Mouse (Mus musculus) adrenal gland, adult 8-10 months (tissue): ENCODE data around the gene Prnd. TPM values are rescaled to one million over a fixed set of nuclear protein-coding genes. Genes with fewer than 3 reads are reported as not detected.
A peak's percentile ranks its signal among the peaks of the same experiment; 100 is the strongest.

Experiments
- DNase-seq: peaks from one replicate; pipeline ENCODE4 v3.0.0; 2022
- total RNA-seq, 4 experiments: library from RNA; stranded (reverse); gene quantifications; 2 replicates each; pipeline ENCODE4 v1.2.4; 2022

Gene Prnd
- total RNA-seq, 4 experiments from 2014 or later = 0.29 to 1.1 (median 0.62) TPM

GRCm38 (mm10) chr2:131941501-131941900 is 9.2 kb upstream of the Prnd start:
- DNase-seq = no peak

GRCm38 (mm10) chr2:131944370-131944769 is 6.3 kb upstream of the Prnd start:
- DNase-seq = no peak

- DNase-seq = no peak
Measured at GRCm38 (mm10) chr2:131945225-131945624, 5.4 kb upstream of the Prnd start.

- no peak for DNase-seq
Measured at GRCm38 (mm10) chr2:131945765-131946164, 4.9 kb upstream of the Prnd start.

GRCm38 (mm10) chr2:131946351-131946750 is 4.3 kb upstream of the Prnd start:
- no peak for DNase-seq

- DNase-seq = no peak
Measured at GRCm38 (mm10) chr2:131948156-131948555, 2.5 kb upstream of the Prnd start.

GRCm38 (mm10) chr2:131948916-131949639 is 1.6 kb upstream of the Prnd start:
- DNase-seq = no peak

- no peak for DNase-seq
Measured at GRCm38 (mm10) chr2:131949767-131950597, 679 bp upstream of the Prnd start.

- no peak for DNase-seq
Measured at GRCm38 (mm10) chr2:131952456-131952855, 1.8 kb downstream of the Prnd start.

GRCm38 (mm10) chr2:131952961-131953538 is 2.4 kb downstream of the Prnd start:
- no peak for DNase-seq

- DNase-seq = no peak
Measured at GRCm38 (mm10) chr2:131953711-131954110, 3.0 kb downstream of the Prnd start.

- peak; percentile 62 for DNase-seq
Measured at GRCm38 (mm10) chr2:131954835-131955234, 4.2 kb downstream of the Prnd start.

GRCm38 (mm10) chr2:131955264-131955663 is 4.6 kb downstream of the Prnd start:
- DNase-seq = no peak

- DNase-seq = no peak
Measured at GRCm38 (mm10) chr2:131956336-131957256, 5.9 kb downstream of the Prnd start.

GRCm38 (mm10) chr2:131957731-131958222 is 7.1 kb downstream of the Prnd start:
- DNase-seq = no peak

GRCm38 (mm10) chr2:131961671-131962070 is 11.0 kb downstream of the Prnd start:
- DNase-seq = no peak

GRCm38 (mm10) chr2:131970597-131970996 is 19.9 kb downstream of the Prnd start:
- no peak for DNase-seq

- no peak for DNase-seq
Measured at GRCm38 (mm10) chr2:131971098-131971497, 20.4 kb downstream of the Prnd start.

GRCm38 (mm10) chr2:131976663-131977062 is 26.0 kb downstream of the Prnd start:
- DNase-seq = no peak

- peak; percentile 12 for DNase-seq
Measured at GRCm38 (mm10) chr2:131980866-131981265, 30.2 kb downstream of the Prnd start.

- DNase-seq = peak; percentile 38
Measured at GRCm38 (mm10) chr2:131982546-131983196, 32.0 kb downstream of the Prnd start.
